Mouse (Mus musculus) C3H10T1/2 (cell line): ENCODE results near the gene Krt31. TPM values are rescaled to one million over a fixed set of nuclear protein-coding genes. Genes with fewer than 3 reads are reported as not detected.

Source experiments
- polyA plus RNA-seq, 2 experiments: library from polyadenylated mRNA; unstranded; fragments of >200 nt; fragmentation: generic; extraction: Trizol; gene quantifications; one replicate each; pipeline ENCODE4 v1.2.1; 2012; ENCODE audit warnings: missing spikeins in 2 of 2

Gene Krt31
- polyA plus RNA-seq, result not detected

DNA sequence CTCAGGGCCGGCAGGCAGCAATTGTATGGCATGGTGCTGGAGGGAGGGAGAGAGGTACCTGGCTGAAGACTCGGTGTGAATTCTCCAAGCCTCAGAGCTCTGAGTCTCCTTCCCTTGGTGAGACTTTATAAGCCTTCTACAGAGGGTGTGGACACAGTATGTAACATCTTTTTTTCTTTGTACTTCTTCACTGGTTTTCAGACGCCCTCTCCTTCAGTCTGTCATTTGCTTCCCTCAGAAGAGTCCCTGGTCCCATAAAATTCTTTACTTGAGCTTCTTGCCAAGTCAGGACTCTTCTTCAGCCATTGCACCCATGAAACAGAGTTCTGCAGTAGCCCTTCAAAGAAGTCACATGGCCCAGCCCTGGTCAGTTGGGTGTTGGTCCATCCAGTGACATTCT, at the start of gene Krt31:
Krt31 (minus strand) TSS at position 101 of the 400 bp plus-strand sequence.

DNA sequence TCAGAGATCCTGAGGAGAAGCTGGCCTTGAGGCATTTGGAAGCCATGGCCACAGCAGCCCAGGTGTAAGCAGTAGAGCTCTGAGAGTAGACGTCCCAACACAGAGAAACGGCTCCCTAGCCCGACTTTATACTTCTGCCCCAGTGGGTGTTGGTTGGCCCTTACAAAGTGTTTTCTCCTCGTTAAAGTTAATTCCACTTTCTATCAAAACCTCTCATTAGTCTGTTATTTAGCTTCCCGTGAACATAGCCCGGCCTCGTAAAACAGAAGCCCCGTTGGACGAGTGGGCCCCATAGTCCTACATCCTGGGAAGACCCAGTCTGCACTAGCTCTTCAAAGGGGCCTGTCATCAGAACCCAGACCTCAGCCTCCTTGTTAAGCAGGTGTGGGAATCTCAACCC, 45.8 kb upstream of the Krt31 start, which contains the start of gene Krt35:
Krt35 (minus strand) TSS at position 101 of the 400 bp plus-strand sequence.

DNA sequence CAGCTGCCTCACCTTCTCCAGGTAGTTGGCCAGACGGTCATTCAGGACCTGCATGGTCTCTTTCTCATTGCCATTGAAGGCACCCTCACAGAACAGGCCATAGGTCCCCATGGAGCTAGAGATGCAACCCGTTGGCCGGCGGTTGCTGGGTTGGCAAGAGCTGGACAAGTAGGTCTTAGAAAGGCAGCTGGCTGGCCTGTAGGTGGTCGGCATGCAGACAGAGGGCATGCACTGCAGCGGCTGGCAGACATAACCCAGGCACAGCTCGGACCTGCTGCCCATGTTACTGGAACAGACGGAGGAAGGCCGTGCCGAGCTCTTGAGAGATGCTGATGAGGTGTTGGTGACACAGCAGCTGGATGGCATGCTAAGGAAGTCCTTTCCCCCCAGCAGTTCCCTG, 37.5 kb upstream of the Krt31 start, which contains the start of gene Krt32:
Krt32 (minus strand) TSS at position 366 of the 400 bp plus-strand sequence.

DNA sequence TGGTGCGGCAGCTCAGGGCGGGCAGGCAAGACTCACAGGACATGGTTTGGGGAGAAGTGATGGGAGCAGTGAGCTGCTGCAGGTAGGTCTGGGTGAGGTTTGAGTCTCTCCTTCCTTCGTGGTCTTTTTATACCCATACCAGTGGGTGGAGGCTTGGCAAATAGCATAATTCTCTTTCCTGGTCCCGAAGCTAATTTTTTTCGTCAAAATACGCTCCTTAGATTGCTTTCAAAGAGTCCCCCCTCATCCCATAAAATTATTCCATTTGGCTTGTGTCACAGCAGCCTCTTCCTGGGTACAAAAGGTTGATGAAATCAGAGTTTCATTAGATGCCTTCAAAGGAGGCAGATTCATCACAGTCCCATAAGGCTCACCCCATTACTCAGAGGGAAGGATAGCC, 8.9 kb downstream of the Krt31 start, which contains the start of gene Krt34:
Krt34 (minus strand) TSS at position 101 of the 400 bp plus-strand sequence.

DNA sequence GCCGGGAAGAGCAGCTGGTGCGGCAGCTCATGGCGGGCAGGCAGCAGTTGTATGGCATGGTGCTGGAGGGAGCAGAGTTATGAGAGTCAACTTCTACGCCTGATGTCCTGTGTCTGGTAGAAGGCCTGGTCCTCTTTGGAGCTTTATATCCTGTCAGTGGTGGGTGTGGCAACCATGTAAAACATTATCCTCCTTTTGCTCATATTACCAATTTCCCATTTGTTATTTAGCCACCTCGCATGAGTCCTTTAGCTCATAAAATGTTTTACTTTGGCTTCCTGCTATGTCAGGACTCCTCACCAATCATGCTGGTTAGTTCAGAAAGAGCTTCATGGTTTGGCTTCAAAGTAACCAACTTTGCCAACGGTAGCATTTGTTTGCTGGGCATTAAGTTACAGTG, 20.6 kb downstream of the Krt31 start, which contains the start of gene Krt33b:
Krt33b (minus strand) TSS at position 101 of the 400 bp plus-strand sequence.

DNA sequence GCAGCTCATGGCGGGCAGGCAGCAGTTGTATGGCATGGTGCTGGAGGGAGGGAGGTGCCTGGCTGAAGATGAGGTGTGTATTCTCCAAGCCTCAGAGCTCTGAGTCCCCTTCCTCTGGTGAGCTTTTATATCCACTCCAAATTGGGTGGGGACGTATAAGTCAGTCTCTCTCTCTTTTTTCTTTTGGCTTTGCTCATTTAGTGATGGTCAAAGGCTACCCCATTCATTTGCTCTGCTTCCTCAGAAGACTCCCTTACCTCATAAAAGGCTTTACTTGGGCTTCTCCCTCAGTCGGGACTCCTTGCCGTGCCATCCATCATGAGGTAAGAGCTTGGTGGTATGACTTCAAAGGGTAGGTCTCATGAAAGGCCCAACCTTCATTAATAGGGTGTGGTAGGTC, 34.2 kb downstream of the Krt31 start, which contains the start of gene Krt33a:
Krt33a (minus strand) TSS at position 101 of the 400 bp plus-strand sequence.

Other genes starting within 250 kb of the Krt31 start
- gene Gm11554, start 246.1 kb downstream of the Krt31 start, polyA plus RNA-seq, result not detected
- not detected for gene Krtap4-13, start 240.7 kb downstream of the Krt31 start, polyA plus RNA-seq
- not detected for gene Gm11564, start 234.9 kb downstream of the Krt31 start, polyA plus RNA-seq
- not detected for gene 2300003K06Rik, start 212.5 kb downstream of the Krt31 start, polyA plus RNA-seq
- gene Krtap4-16, start 198.9 kb downstream of the Krt31 start, polyA plus RNA-seq, result not detected
- not detected for gene Gm11568, start 192.6 kb downstream of the Krt31 start, polyA plus RNA-seq
- gene Gm11559, start 186.1 kb downstream of the Krt31 start, polyA plus RNA-seq, result not detected
- not detected for gene Krtap9-1, start 177.2 kb downstream of the Krt31 start, polyA plus RNA-seq
- gene Gm11567, start 171.4 kb downstream of the Krt31 start, polyA plus RNA-seq, result not detected
- not detected for gene Krtap31-1, start 142.6 kb downstream of the Krt31 start, polyA plus RNA-seq
- not detected for gene Gm11565, start 135.8 kb downstream of the Krt31 start, polyA plus RNA-seq
- not detected for gene Krtap31-2, start 114.3 kb downstream of the Krt31 start, polyA plus RNA-seq
- gene Krtap9-5, start 102.1 kb downstream of the Krt31 start, polyA plus RNA-seq, result not detected
- not detected for gene Krtap29-1, start 71.5 kb downstream of the Krt31 start, polyA plus RNA-seq
- not detected for gene Krtap16-1, start 64.0 kb downstream of the Krt31 start, polyA plus RNA-seq
- gene Krtap17-1, start 56.6 kb downstream of the Krt31 start, polyA plus RNA-seq, result not detected
- gene Krt33a, start 34.3 kb downstream of the Krt31 start, polyA plus RNA-seq, result not detected
- under 1 TPM in 1 of 2 experiments, not detected in 1; 0.05 TPM for gene Krt33b, start 20.7 kb downstream of the Krt31 start, polyA plus RNA-seq
- gene Krt34, start 9.0 kb downstream of the Krt31 start, polyA plus RNA-seq, result not detected
- gene Krt32, start 37.7 kb upstream of the Krt31 start, polyA plus RNA-seq, result not detected
- gene Krt35, start 45.7 kb upstream of the Krt31 start, polyA plus RNA-seq, result not detected
- gene Krt36, start 55.1 kb upstream of the Krt31 start, polyA plus RNA-seq, result under 1 TPM; 0.06 to 0.08 TPM
- gene Krt13, start 71.0 kb upstream of the Krt31 start, polyA plus RNA-seq, result 1 to 10 TPM; 8.4 to 8.9 TPM
- gene Krt15, start 85.4 kb upstream of the Krt31 start, polyA plus RNA-seq, result 10 to 100 TPM in 1 of 2 experiments, under 1 TPM in 1; 0.30 to 10.6 TPM
- gene Krt19, start 98.1 kb upstream of the Krt31 start, polyA plus RNA-seq, result under 1 TPM; 0.40 to 0.42 TPM
- gene Krt9, start 142.7 kb upstream of the Krt31 start, polyA plus RNA-seq, result not detected
- under 1 TPM; 0.21 to 0.26 TPM for gene Krt14, start 157.0 kb upstream of the Krt31 start, polyA plus RNA-seq
- gene Krt16, start 198.4 kb upstream of the Krt31 start, polyA plus RNA-seq, result under 1 TPM; 0.26 to 0.29 TPM
- not detected for gene Krt17, start 210.5 kb upstream of the Krt31 start, polyA plus RNA-seq
- gene Krt42, start 219.3 kb upstream of the Krt31 start, polyA plus RNA-seq, result under 1 TPM; 0.02 to 0.05 TPM